Mouse (Mus musculus) limb, embryonic 12.5 days (tissue): ENCODE measurements at regions not wholly inside any gene's neighbourhood (a gene's known extent, or its start where the extent isn't known, plus 50 kb on each side); places are given as distances from the start of the nearest gene placed in this dataset.
"Not testable (repeated sequence)": the region's sequence is repeated elsewhere in the genome, so short reads cannot be mapped to it uniquely, and the experiment has no call there.

Experiments used
- ATAC-seq: fragments of 200-750 bp; cut with Nextera tagmentation; 2 replicates; pipeline ENCODE4 v1.8.0; 2017; ENCODE audit warnings: low read depth, moderate TSS enrichment; ENCODE audit not compliant: insufficient number of reproducible peaks, insufficient read depth, low FRiP score, low TSS enrichment
- H3K27ac ChIP-seq: fragments of 300-500 bp; sonication (generic); 2 replicates; pipeline ENCODE4 v1.5.1; 2016; ENCODE audit warnings: mild to moderate bottlenecking, moderate library complexity
- H3K27me3 ChIP-seq: fragments of 300-500 bp; sonication (generic); 2 replicates; pipeline ENCODE4 v1.6.1; 2016; ENCODE audit warnings: mild to moderate bottlenecking, moderate library complexity
- H3K36me3 ChIP-seq: fragments of 300-500 bp; sonication (generic); 2 replicates; pipeline ENCODE4 v1.6.1; 2016; ENCODE audit warnings: mild to moderate bottlenecking, moderate library complexity
- H3K4me1 ChIP-seq: fragments of 300-500 bp; sonication (generic); replicated peaks from 2 replicates; pipeline ENCODE4 v1.6.1; 2016
- H3K4me2 ChIP-seq: fragments of 300-500 bp; sonication (generic); 2 replicates; pipeline ENCODE4 v1.6.1; 2016; ENCODE audit warnings: mild to moderate bottlenecking, moderate library complexity
- H3K4me3 ChIP-seq: fragments of 300-500 bp; sonication (generic); replicated peaks from 2 replicates; pipeline ENCODE4 v1.5.1; 2016; ENCODE audit warnings: mild to moderate bottlenecking
- H3K9ac ChIP-seq: fragments of 300-500 bp; sonication (generic); replicated peaks from 2 replicates; pipeline ENCODE4 v1.6.1; 2016; ENCODE audit warnings: mild to moderate bottlenecking, moderate library complexity
- H3K9me3 ChIP-seq: fragments of 300-500 bp; sonication (generic); 2 replicates; pipeline ENCODE4 v1.6.1; 2016; ENCODE audit warnings: mild to moderate bottlenecking, moderate library complexity
- WGBS: fragments of 180-500 bp; shearing (Covaris S2); methylation state at CpG from one replicate; pipeline ENCODE4 v1.1.7; 2016; 5-methylcytosine and 5-hydroxymethylcytosine counted together

GRCm38 (mm10) chr3:37803781-37804180 lies 79.5 kb upstream of the Gm5148 start:
- WGBS, result 91% methylated on average over 5 of the region's 5 CpGs
- peaks cover 25% of the 10 kb centered on the region for H3K4me1 ChIP-seq
- H3K27ac ChIP-seq, result 0 out of 2 replicates have a peak overlapping the region, but pooled peaks have one; percentile 12

DNA sequence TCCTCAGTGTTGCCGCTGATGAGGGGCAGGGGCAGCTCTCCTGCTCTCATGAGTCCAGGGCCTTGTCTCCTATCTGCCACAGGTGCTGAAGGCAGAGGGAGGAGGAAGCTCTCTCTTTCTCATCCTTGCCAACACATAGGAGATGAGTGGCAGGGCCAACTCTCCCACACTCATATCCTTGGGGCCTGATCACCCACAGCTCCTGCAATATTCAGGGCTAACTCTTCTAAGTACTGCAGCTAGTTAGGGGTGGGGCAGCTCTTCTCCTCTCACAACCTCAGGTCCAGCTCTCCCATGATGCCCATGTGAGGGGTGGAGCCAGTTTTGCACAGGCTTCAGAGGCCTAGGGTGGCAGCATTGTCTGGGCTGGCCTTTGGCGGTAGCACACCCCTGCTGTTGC lies 77.3 kb upstream of the Gm5148 start:
- no peak overlapping the region for H3K27ac ChIP-seq
- no peak overlapping the region for H3K9ac ChIP-seq
- no peaks in the 10 kb centered on the region for H3K27me3 ChIP-seq
- no peaks in the 10 kb centered on the region for H3K9me3 ChIP-seq
- H3K4me2 ChIP-seq, result no peak overlapping the region
- no peak for ATAC-seq
- no peaks in the 10 kb centered on the region for H3K36me3 ChIP-seq
- H3K4me3 ChIP-seq, result no peak overlapping the region
- H3K4me1 ChIP-seq, result peaks cover 20% of the 10 kb centered on the region
- 81% methylated on average over 2 of the region's 2 CpGs for WGBS

More at GRCm38 (mm10) chr3:37803781-37804180, 79.5 kb upstream of the Gm5148 start:
- H3K36me3 ChIP-seq, H3K4me3 ChIP-seq, H3K4me2 ChIP-seq, H3K27me3 ChIP-seq, ATAC-seq, H3K9me3 ChIP-seq, H3K9ac ChIP-seq: not testable (repeated sequence)

DNA sequence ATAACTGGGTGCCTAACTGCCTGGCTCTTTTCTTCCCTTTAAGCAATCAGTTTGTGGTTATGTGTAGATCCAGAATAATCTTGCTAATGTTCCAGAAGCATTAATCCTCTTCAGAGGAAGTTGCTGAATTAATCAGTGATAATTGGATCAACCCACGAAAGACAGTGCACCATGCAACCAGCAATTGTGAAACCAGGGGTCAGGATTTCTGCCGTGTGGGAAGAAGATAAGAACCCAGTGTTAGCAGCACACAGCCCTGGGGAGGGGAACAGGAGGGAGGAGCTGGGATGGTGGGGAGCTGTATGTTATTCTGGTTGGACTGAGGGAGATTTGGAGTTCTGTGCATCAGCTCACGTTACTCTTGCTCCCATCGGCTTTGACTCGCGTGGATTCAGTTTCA lies 75.5 kb upstream of the Gm5148 start:
- H3K4me2 ChIP-seq, result no peak overlapping the region
- no peak for ATAC-seq

DNA sequence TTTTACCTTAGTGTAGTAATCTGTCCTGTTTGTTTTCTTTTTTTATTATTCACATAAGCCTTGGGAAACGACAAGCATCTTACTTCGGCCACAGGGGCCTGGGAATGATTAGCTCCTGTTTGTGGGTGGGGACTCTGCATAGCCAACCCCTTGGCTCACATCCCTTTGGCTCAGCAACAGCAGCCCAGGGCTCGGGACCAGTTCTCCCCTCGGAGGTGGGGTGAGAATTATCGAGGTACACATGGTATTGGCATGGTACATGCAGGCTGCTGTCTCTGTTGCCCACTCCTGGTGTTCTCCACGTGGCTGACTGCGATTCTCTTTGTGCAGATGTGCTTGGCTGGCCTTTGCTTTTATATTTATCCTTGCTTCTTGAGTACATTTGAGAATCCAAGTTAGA lies 65.4 kb upstream of the Gm5148 start:
- Histone ChIP-seq H3K9me3 (no peaks in the 10 kb centered on the region), H3K4me1 (peaks cover 45% of the 10 kb centered on the region), H3K27ac (peak overlapping the region; percentile 83), H3K4me2 (no peak overlapping the region), H3K4me3 (no peak overlapping the region), H3K9ac (no peak overlapping the region), H3K27me3 (0 out of 2 replicates have a peak, but pooled peaks cover 3% of the 10 kb centered on the region), H3K36me3 (no peaks in the 10 kb centered on the region)
- 33% methylated on average over 7 of the region's 7 CpGs for WGBS
- peak; percentile 57; the same call in 1 of the 2 replicates for ATAC-seq

More for the DNA sequence above, 75.5 kb upstream of the Gm5148 start:
- no peaks in the 10 kb centered on the region for H3K36me3 ChIP-seq
- no peak overlapping the region for H3K4me3 ChIP-seq
- H3K4me1 ChIP-seq, result peaks cover 8% of the 10 kb centered on the region
- H3K9me3 ChIP-seq, result no peaks in the 10 kb centered on the region
- H3K9ac ChIP-seq, result no peak overlapping the region
- WGBS, result 64% methylated on average over 6 of the region's 6 CpGs
- no peak overlapping the region for H3K27ac ChIP-seq
- H3K27me3 ChIP-seq, result no peaks in the 10 kb centered on the region

DNA sequence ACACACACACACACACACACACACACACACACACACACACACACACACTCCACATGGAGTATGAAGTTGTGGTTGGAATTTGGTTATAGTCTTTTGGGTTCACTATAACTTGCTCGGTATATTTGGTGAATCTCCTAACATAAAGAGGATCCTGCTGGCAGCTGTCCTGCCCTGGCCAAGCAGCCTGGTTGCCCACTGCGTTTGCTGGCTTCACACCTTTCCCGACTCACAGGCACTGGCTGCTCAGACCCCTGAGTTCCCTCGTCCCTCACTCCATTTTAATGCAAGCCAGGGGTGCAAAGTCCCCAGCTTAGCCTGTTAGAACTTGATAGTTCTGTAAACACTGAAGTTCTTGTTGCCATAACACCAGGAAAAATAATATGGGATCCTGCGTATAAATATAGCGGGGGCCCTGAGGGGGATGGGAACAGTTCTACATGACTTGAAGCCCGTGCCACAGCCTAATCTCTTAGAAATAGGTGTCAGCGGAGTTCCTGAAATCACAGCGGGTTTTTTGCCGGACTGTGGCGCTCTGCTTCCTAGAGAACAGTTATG lies 64.9 kb upstream of the Gm5148 start:
- WGBS, result 44% methylated on average over 11 of the region's 11 CpGs
- Histone ChIP-seq H3K4me2 (0 out of 2 replicates have a peak overlapping the region, but pooled peaks have one; percentile 6), H3K4me1 (peaks cover 45% of the 10 kb centered on the region), H3K27ac (peak overlapping the region; percentile 83), H3K9ac (no peak overlapping the region), H3K4me3 (no peak overlapping the region), H3K9me3 (no peaks in the 10 kb centered on the region), H3K27me3 (0 out of 2 replicates have a peak, but pooled peaks cover 3% of the 10 kb centered on the region), H3K36me3 (no peaks in the 10 kb centered on the region)
- ATAC-seq, result 0 out of 2 replicates have a peak, but pooled peaks have one; percentile 27

- Histone ChIP-seq H3K4me3 (no peak overlapping the region), H3K9ac (no peak overlapping the region), H3K4me1 (peaks cover 43% of the 10 kb centered on the region), H3K4me2 (peak overlapping the region; percentile 6; the same call in 1 of the 2 replicates), H3K27me3 (0 out of 2 replicates have a peak, but pooled peaks cover 3% of the 10 kb centered on the region), H3K27ac (peak overlapping the region; percentile 83), H3K36me3 (no peaks in the 10 kb centered on the region), H3K9me3 (no peaks in the 10 kb centered on the region)
- 0 out of 2 replicates have a peak, but pooled peaks have one; percentile 18 for ATAC-seq
- WGBS, result 39% methylated on average over 9 of the region's 9 CpGs
Observed at GRCm38 (mm10) chr3:37788366-37788765, 64.1 kb upstream of the Gm5148 start.

GRCm38 (mm10) chr3:37786792-37787191 lies 62.5 kb upstream of the Gm5148 start:
- H3K4me1 ChIP-seq, result peaks cover 39% of the 10 kb centered on the region
- no peak overlapping the region for H3K4me3 ChIP-seq
- no peaks in the 10 kb centered on the region for H3K9me3 ChIP-seq
- ATAC-seq, result no peak
- H3K27ac ChIP-seq, result no peak overlapping the region
- 0 out of 2 replicates have a peak, but pooled peaks cover 3% of the 10 kb centered on the region for H3K27me3 ChIP-seq
- no peak overlapping the region for H3K4me2 ChIP-seq
- 88% methylated on average over 3 of the region's 3 CpGs for WGBS
- no peaks in the 10 kb centered on the region for H3K36me3 ChIP-seq
- H3K9ac ChIP-seq, result no peak overlapping the region

GRCm38 (mm10) chr3:37781086-37781485 lies 56.8 kb upstream of the Gm5148 start:
- WGBS, result 88% methylated on average over 2 of the region's 2 CpGs
- Histone ChIP-seq H3K4me1 (no peaks in the 10 kb centered on the region), H3K9ac (no peak overlapping the region), H3K36me3 (no peaks in the 10 kb centered on the region), H3K9me3 (no peaks in the 10 kb centered on the region), H3K4me2 (no peak overlapping the region), H3K4me3 (no peak overlapping the region), H3K27me3 (no peaks in the 10 kb centered on the region), H3K27ac (no peak overlapping the region)
- ATAC-seq, result no peak

DNA sequence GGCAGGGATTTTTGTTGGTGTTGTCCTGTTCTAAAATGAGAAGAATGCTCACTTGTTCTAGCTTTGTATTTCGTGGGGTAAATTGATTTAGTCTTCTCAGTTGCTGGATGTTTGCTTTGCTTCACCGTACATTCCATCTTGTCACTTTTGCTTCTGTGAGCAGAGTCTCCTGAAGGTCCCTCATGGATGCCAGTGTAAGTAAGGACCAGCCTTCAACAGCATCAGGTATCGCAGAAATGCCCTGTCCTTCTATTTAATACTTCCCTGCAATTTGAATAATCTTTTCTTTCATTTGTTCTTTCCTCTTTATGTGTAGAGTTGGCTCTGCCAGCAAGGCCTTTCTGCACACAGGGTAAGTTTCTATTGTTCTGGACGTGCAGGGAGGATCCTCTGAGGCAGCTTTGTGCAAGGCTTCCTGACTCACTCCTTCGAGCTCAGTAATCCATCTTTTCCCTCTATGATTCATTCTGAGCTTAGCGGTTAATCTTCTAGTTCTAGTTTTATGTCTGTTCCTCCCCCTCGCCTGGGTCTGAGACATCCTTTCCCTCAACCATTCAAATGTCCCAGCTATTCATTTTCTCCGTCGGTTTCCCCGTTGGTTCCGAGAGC lies 55.7 kb upstream of the Gm5148 start:
- H3K27me3 ChIP-seq, result no peaks in the 10 kb centered on the region
- no peak overlapping the region for H3K27ac ChIP-seq
- ATAC-seq, result no peak
- no peak overlapping the region for H3K4me2 ChIP-seq
- WGBS, result 61% methylated on average over 11 of the region's 11 CpGs
- no peaks in the 10 kb centered on the region for H3K9me3 ChIP-seq
- H3K4me3 ChIP-seq, result no peak overlapping the region
- no peak overlapping the region for H3K9ac ChIP-seq
- no peaks in the 10 kb centered on the region for H3K4me1 ChIP-seq
- H3K36me3 ChIP-seq, result no peaks in the 10 kb centered on the region

DNA sequence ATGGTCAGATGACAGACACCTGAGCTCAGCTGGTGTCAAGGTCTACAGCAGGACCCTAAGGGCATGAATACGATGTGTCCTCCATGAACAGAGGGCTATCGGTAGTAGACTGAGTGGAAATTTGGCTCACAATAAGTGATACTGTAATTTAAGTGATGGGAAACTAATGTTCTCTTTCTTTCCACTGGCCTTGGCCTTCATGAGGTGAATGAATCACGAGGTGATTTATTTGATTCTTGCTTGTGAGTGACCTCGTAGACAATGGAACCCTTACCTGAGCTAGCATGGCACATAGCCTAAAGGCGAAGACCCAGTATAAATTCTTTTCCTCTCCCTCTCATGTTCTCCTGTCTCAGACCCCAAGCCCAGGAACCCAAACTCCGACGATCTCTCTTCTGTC lies 54.1 kb upstream of the Gm5148 start:
- Histone ChIP-seq H3K27ac (no peak overlapping the region), H3K9ac (no peak overlapping the region), H3K9me3 (no peaks in the 10 kb centered on the region), H3K36me3 (no peaks in the 10 kb centered on the region), H3K4me3 (no peak overlapping the region), H3K27me3 (no peaks in the 10 kb centered on the region), H3K4me2 (no peak overlapping the region), H3K4me1 (no peaks in the 10 kb centered on the region)
- WGBS, result 92% methylated on average over 7 of the region's 7 CpGs
- no peak for ATAC-seq

- H3K27me3 ChIP-seq, result no peaks in the 10 kb centered on the region
- H3K4me3 ChIP-seq, result no peak overlapping the region
- 60% methylated on average over 4 of the region's 4 CpGs for WGBS
Observed at GRCm38 (mm10) chr3:37776224-37776623, 51.9 kb upstream of the Gm5148 start.

More at GRCm38 (mm10) chr3:37776224-37776623, 51.9 kb upstream of the Gm5148 start:
- no peaks in the 10 kb centered on the region for H3K36me3 ChIP-seq
- no peaks in the 10 kb centered on the region for H3K9me3 ChIP-seq
- no peak overlapping the region for H3K27ac ChIP-seq
- H3K9ac ChIP-seq, result no peak overlapping the region
- no peak overlapping the region for H3K4me2 ChIP-seq
- peaks cover 10% of the 10 kb centered on the region; the same call in 1 of the 2 replicates for H3K4me1 ChIP-seq
- no peak for ATAC-seq
